Mouse (Mus musculus) midbrain, embryonic 16.5 days (tissue): ENCODE data around the gene 1700028J19Rik. TPM values are rescaled to one million over a fixed set of nuclear protein-coding genes. Genes with fewer than 3 reads are reported as not detected.
"Not testable (repeated sequence)": the region's sequence is repeated elsewhere in the genome, so short reads cannot be mapped to it uniquely, and the experiment has no call there.

Experiments
- ATAC-seq: fragments of 200-750 bp; cut with Nextera tagmentation; 2 replicates; pipeline ENCODE4 v1.8.0; 2017; ENCODE audit warnings: moderate TSS enrichment
- H3K27ac ChIP-seq: fragments of 300-500 bp; sonication (generic); 2 replicates; pipeline ENCODE4 v1.5.1; 2014; ENCODE audit warnings: mild to moderate bottlenecking, low read length, mixed read lengths
- H3K27me3 ChIP-seq: fragments of 300-500 bp; sonication (generic); 2 replicates; pipeline ENCODE4 v1.6.1; 2014; ENCODE audit warnings: low read depth, low read length, mixed read lengths; ENCODE audit not compliant: control insufficient read depth, insufficient read depth
- H3K36me3 ChIP-seq: fragments of 300-500 bp; sonication (generic); 2 replicates; pipeline ENCODE4 v1.6.1; 2014; ENCODE audit warnings: mild to moderate bottlenecking, low read length, moderate library complexity, mixed read lengths; ENCODE audit not compliant: control insufficient read depth, insufficient read depth
- H3K4me1 ChIP-seq: fragments of 300-500 bp; sonication (generic); 2 replicates; pipeline ENCODE4 v1.6.1; 2014; ENCODE audit warnings: mild to moderate bottlenecking, low read length, mixed read lengths; ENCODE audit not compliant: control insufficient read depth, insufficient read depth
- H3K4me2 ChIP-seq: fragments of 300-500 bp; sonication (generic); 2 replicates; pipeline ENCODE4 v1.6.1; 2014; ENCODE audit warnings: mild to moderate bottlenecking, low read length, mixed read lengths
- H3K4me3 ChIP-seq: fragments of 300-500 bp; sonication (generic); 2 replicates; pipeline ENCODE4 v1.5.1; 2014; ENCODE audit warnings: low read depth, mild to moderate bottlenecking, low read length, moderate library complexity, mixed read lengths
- H3K9ac ChIP-seq: fragments of 300-500 bp; sonication (generic); 2 replicates; pipeline ENCODE4 v1.6.1; 2014; ENCODE audit warnings: low read depth, low read length, mixed read lengths
- H3K9me3 ChIP-seq: fragments of 300-500 bp; sonication (generic); replicated peaks from 2 replicates; pipeline ENCODE4 v1.6.1; 2014; ENCODE audit warnings: mild to moderate bottlenecking, low read length, mixed read lengths; ENCODE audit not compliant: control insufficient read depth, poor library complexity, severe bottlenecking
- WGBS: fragments of 180-500 bp; shearing (Covaris S2); extraction: QIAGEN DNeasy Blood & Tissue Kit; methylation state at CpG from one replicate; pipeline ENCODE4 v1.1.7; 2014; 5-methylcytosine and 5-hydroxymethylcytosine counted together
- polyA plus RNA-seq: library from polyadenylated mRNA; unstranded; fragments of >200 nt; fragmentation: Nextera tagmentation; extraction: Ambion mirVana; gene quantifications from 2 replicates; pipeline ENCODE4 v1.2.1, GENCODE M21; 2015

1700028J19Rik gene
- polyA plus RNA-seq, 1 experiment from 2014 or later: 1.5 TPM

GRCm38 (mm10) chr7:44260410-44260809 lies 13.9 kb upstream of the 1700028J19Rik start:
- Histone ChIP-seq H3K27me3 (no peaks in the 10 kb centered on the region), H3K9me3 (no peaks in the 10 kb centered on the region), H3K4me1 (no peaks in the 10 kb centered on the region), H3K4me3 (no peak overlapping the region), H3K9ac (no peak overlapping the region), H3K27ac (no peak overlapping the region), H3K4me2 (no peak overlapping the region), H3K36me3 (no peaks in the 10 kb centered on the region; the same call in 1 of the 2 replicates)
- no peak for ATAC-seq
- 71% methylated on average over 6 of the region's 6 CpGs for WGBS

GRCm38 (mm10) chr7:44257278-44257677 lies 10.8 kb upstream of the 1700028J19Rik start, which contains the start of gene Acp4:
Gene Acp4 (minus strand): TSS chr7:44257378.
- Histone ChIP-seq H3K27me3 (no peaks in the 10 kb centered on the region), H3K4me1 (no peaks in the 10 kb centered on the region), H3K27ac (no peak within 1 kb of the TSS), H3K9me3 (no peaks in the 10 kb centered on the region), H3K4me2 (no peak within 1 kb of the TSS), H3K9ac (no peak within 1 kb of the TSS), H3K4me3 (no peak within 1 kb of the TSS), H3K36me3 (peaks cover 7% of the 10 kb centered on the region; the same call in 1 of the 2 replicates)
- 77% methylated on average over 4 of the region's 4 CpGs for WGBS
- ATAC-seq: no peak

- no peaks in the 10 kb centered on the region for H3K27me3 ChIP-seq
- no peak overlapping the region for H3K4me3 ChIP-seq
- no peak for ATAC-seq
- no peak overlapping the region for H3K4me2 ChIP-seq
- no peak overlapping the region for H3K9ac ChIP-seq
- WGBS: 85% methylated on average over 6 of the region's 6 CpGs
- H3K36me3 ChIP-seq: peaks cover 13% of the 10 kb centered on the region
- H3K27ac ChIP-seq: no peak overlapping the region
- no peaks in the 10 kb centered on the region for H3K9me3 ChIP-seq
- H3K4me1 ChIP-seq: no peaks in the 10 kb centered on the region
Measured at GRCm38 (mm10) chr7:44254930-44255329, 8.4 kb upstream of the 1700028J19Rik start.

GRCm38 (mm10) chr7:44253023-44253616 lies 6.6 kb upstream of the 1700028J19Rik start:
- no peak overlapping the region for H3K4me3 ChIP-seq
- WGBS: 68% methylated on average over 15 of the region's 15 CpGs
- peaks cover 1% of the 10 kb centered on the region for H3K4me1 ChIP-seq
- 0 out of 2 replicates have a peak overlapping the region, but pooled peaks have one; percentile 10 for H3K9ac ChIP-seq
- H3K27me3 ChIP-seq: no peaks in the 10 kb centered on the region
- ATAC-seq: peak; percentile 6; the same call in 1 of the 2 replicates
- H3K36me3 ChIP-seq: peaks cover 14% of the 10 kb centered on the region
- no peak overlapping the region for H3K27ac ChIP-seq
- H3K9me3 ChIP-seq: no peaks in the 10 kb centered on the region
- no peak overlapping the region for H3K4me2 ChIP-seq

GRCm38 (mm10) chr7:44250732-44251275 lies 4.3 kb upstream of the 1700028J19Rik start:
- peaks cover 14% of the 10 kb centered on the region for H3K36me3 ChIP-seq
- ATAC-seq, H3K4me3 ChIP-seq, H3K9me3 ChIP-seq, H3K4me1 ChIP-seq, H3K9ac ChIP-seq, H3K27ac ChIP-seq, H3K27me3 ChIP-seq, H3K4me2 ChIP-seq: not testable (repeated sequence)
- 87% methylated on average over 17 of the region's 17 CpGs for WGBS

- Histone ChIP-seq H3K27me3 (no peaks in the 10 kb centered on the region), H3K36me3 (peaks cover 14% of the 10 kb centered on the region), H3K4me1 (peaks cover 16% of the 10 kb centered on the region), H3K27ac (no peak overlapping the region), H3K4me3 (no peak overlapping the region), H3K4me2 (no peak overlapping the region), H3K9me3 (no peaks in the 10 kb centered on the region), H3K9ac (no peak overlapping the region)
- no peak for ATAC-seq
- WGBS: 91% methylated on average over 4 of the region's 4 CpGs
Measured at GRCm38 (mm10) chr7:44249248-44249647, 2.8 kb upstream of the 1700028J19Rik start.

- Histone ChIP-seq H3K4me3 (peak overlapping the region; percentile 87), H3K36me3 (peaks cover 10% of the 10 kb centered on the region), H3K27ac (no peak overlapping the region), H3K9me3 (no peaks in the 10 kb centered on the region), H3K9ac (peak overlapping the region; percentile 96; the same call in 1 of the 2 replicates), H3K4me1 (peaks cover 16% of the 10 kb centered on the region), H3K4me2 (peak overlapping the region; percentile 77), H3K27me3 (no peaks in the 10 kb centered on the region)
- WGBS: 95% methylated on average over 2 of the region's 2 CpGs
- no peak for ATAC-seq
Measured at GRCm38 (mm10) chr7:44247971-44248370, 1.5 kb upstream of the 1700028J19Rik start.

- H3K4me2 ChIP-seq: peak overlapping the region; percentile 77
- peak overlapping the region; percentile 87 for H3K4me3 ChIP-seq
- peak overlapping the region; percentile 96 for H3K9ac ChIP-seq
- ATAC-seq: peak; percentile 41
- H3K36me3 ChIP-seq: peaks cover 6% of the 10 kb centered on the region
- WGBS: under 1% methylated on average over 23 of the region's 23 CpGs
- no peaks in the 10 kb centered on the region for H3K9me3 ChIP-seq
- H3K4me1 ChIP-seq: peaks cover 16% of the 10 kb centered on the region
- H3K27ac ChIP-seq: peak overlapping the region; percentile 98
- no peaks in the 10 kb centered on the region for H3K27me3 ChIP-seq
Measured at GRCm38 (mm10) chr7:44246984-44247470, 532 bp upstream of the 1700028J19Rik start.

- no peaks in the 10 kb centered on the region for H3K36me3 ChIP-seq
- H3K9ac ChIP-seq: no peak overlapping the region
- ATAC-seq: no peak
- H3K27ac ChIP-seq: no peak overlapping the region
- H3K27me3 ChIP-seq: no peaks in the 10 kb centered on the region
- no peaks in the 10 kb centered on the region for H3K9me3 ChIP-seq
- H3K4me1 ChIP-seq: peaks cover 16% of the 10 kb centered on the region
- H3K4me3 ChIP-seq: no peak overlapping the region
- no peak overlapping the region for H3K4me2 ChIP-seq
- 59% methylated on average over 1 of the region's 1 CpGs for WGBS
Measured at GRCm38 (mm10) chr7:44244080-44244479, 2.4 kb downstream of the 1700028J19Rik start.
